Mouse (Mus musculus) T-helper 2 cell (primary cell): ENCODE measurements around the gene Snx6.
"Not testable (repeated sequence)": the region's sequence is repeated elsewhere in the genome, so short reads cannot be mapped to it uniquely, and the experiment has no call there.

Experiments
- in situ Hi-C: fragments of 300-600 bp; cut with MboI, MseI; formaldehyde crosslinking; loops from one replicate; pipeline ENCODE4 v1.15.1; 2025; ENCODE audit warnings: high pct_unique_total_duplicates

The Snx6 gene

DNA sequence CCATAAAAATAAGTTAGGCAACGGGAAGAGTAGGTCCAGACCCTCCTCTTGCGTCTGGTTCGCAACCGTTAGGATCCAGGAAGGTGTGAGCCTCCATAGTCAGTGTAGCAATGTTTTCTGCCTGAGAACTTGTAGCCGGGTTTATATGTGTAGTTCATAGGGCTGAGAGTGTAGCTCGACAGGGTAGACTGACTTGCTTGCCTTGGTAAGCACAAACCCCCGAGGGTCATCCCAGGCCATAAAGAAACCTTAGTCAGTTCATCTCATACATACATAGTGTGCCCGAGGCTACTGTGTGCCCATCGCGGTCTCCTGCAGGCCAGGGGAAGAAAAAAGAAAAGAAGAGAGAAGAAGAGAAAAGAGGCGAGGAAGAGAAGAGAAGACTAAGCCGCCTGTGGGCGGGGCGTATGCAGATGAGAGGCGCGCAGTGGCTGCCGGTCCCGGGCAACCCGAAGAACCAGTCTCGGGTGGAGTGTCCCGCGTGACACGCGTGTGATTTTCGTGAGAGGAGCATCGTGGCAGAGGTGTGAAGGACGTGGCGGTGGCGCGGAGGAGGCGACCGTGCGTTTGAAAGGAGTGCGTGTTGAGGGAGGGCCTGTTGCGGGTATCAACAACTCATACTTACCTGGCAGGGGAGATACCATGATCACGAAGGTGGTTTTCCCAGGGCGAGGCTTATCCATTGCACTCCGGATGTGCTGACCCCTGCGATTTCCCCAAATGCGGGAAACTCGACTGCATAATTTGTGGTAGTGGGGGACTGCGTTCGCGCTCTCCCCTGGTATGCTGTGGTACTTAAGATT, 85.6 kb downstream of the Snx6 start:
- in situ Hi-C loops: not testable (repeated sequence)

DNA sequence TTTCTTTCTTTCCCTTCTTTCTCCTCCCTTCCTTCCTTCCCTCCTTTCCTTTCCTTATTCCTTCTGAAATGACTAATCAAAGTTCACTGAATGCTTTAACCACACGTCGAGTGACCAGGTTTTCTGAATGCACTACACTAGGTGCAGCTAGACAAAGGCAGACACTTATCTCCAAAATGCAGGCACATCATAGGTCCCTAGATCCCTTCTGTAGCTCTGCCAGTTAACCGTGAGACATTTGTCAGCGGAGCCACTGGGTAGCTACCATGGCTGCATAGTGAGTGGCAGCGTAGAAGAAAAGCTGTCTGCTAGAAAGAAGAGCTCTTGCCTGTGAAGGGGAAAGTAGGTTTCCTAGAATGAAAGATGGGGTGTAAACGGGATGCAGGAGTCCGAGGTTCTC, 96.1 kb downstream of the Snx6 start:
- in situ Hi-C loops: loop anchor here (5.0 kb wide), 1 partner anchor 38 kb away; no protein-coding TSS in a partner anchor

DNA sequence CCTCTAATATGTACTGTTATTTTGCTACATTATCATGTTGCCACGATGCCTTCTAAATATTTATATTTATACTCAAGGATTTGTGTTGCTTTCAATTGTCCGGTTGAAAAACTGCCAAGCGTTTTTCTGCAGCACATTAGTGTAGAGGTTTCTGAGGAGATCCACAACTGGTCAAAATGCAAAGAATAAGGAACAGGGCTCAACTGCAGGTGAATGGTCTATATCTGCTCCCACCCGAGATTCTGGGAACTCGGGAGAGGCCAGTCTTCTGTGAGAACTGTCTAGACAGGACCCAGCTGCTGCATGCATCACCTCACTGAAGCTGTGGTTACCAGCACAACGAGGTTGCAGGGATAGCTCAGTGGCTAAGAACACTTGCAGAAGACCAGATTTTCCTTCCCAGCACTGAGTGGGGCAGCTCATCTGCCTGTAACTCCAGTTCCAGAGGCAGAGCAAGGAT, 97.7 kb downstream of the Snx6 start:
- in situ Hi-C loops: loop anchor here (5.0 kb wide), 1 partner anchor 39 kb away; no protein-coding TSS in a partner anchor

- in situ Hi-C loops: loop anchor here (5.0 kb wide), 1 partner anchor 40 kb away; no protein-coding TSS in a partner anchor
Measured at GRCm38 (mm10) chr12:54697003-54697597, 98.4 kb downstream of the Snx6 start.
